Mouse (Mus musculus): ENCODE results near the gene Nfyc.
A peak's percentile ranks its signal among the peaks of the same experiment; 100 is the strongest.

Nfyc gene

GRCm38 (mm10) chr4:120825100-120825553 is 6.2 kb downstream of the Nfyc start:
- peak; percentile 82 for DNase-seq (ENCODE audit: low read depth)

GRCm38 (mm10) chr4:120822191-120822911 is 9.0 kb downstream of the Nfyc start:
- DNase-seq (ENCODE audit: low read depth): no peak

GRCm38 (mm10) chr4:120819871-120820270 is 11.5 kb downstream of the Nfyc start:
- no peak for DNase-seq (ENCODE audit: low read depth)

DNA sequence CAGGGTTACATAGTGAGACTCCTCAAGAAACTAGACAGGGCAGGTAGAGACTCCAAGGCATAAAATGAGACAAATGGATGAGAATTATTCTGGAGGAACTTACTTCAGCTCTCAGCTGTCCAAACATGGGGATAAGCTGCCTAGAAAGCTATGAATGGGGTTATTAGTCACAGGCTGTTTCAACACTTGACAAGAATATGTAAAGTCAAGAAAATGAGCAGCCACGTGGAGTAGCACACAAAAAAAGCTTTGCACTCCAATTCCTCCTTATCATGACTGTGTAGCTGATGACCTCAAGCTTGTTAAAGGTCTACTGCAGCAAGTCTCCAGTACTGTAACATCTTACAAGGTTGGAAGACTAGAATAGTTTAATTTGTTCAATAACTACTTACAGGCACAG is 12.1 kb downstream of the Nfyc start:
- DNase-seq (ENCODE audit: low read depth): no peak

- DNase-seq (ENCODE audit: low read depth): no peak
Observed at GRCm38 (mm10) chr4:120817951-120818350, 13.4 kb downstream of the Nfyc start.

- no peak for DNase-seq (ENCODE audit: low read depth)
Observed at GRCm38 (mm10) chr4:120817002-120817774, 14.2 kb downstream of the Nfyc start.

- peak; percentile 78 for DNase-seq (ENCODE audit: low read depth)
Observed at GRCm38 (mm10) chr4:120815622-120816334, 15.6 kb downstream of the Nfyc start.

DNA sequence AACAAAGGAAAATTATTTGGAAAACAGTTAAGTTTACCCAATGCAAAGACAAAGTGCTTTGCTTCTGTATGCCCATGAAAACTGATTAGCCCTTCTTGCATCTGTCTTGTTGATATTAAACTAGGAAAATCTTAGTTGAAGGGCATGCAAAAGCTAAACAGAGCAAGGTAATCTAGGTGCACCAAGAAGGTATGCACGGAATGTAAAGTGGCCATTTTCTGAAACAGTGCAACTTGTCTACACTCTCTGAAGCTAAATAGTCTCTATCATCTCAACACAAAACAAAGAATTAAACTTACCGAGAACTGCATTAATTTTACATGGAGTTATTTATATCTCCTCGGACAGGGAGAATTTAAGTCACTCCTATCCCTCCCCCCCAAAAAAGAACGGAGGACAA is 16.2 kb downstream of the Nfyc start:
- DNase-seq (ENCODE audit: low read depth): no peak

GRCm38 (mm10) chr4:120814171-120814570 is 17.2 kb downstream of the Nfyc start:
- no peak for DNase-seq (ENCODE audit: low read depth)

DNA sequence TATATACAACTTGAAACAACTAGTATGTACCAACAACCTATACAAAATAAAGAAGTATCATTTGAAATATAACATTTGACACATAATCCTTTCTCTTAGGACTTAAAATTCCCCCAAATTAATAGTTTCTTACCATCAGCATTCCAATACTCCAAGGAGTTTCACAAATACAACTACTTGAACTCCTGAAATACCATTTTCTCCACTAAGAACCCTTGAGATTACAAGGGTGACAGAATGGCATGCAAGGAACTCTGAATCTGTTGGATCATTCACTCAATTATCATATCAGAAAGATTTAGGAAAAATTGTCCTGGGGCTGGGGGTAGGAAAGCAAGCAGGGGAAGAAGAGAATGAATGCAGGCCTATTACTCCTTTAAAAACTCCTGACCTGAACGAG is 17.6 kb downstream of the Nfyc start:
- no peak for DNase-seq (ENCODE audit: low read depth)

DNA sequence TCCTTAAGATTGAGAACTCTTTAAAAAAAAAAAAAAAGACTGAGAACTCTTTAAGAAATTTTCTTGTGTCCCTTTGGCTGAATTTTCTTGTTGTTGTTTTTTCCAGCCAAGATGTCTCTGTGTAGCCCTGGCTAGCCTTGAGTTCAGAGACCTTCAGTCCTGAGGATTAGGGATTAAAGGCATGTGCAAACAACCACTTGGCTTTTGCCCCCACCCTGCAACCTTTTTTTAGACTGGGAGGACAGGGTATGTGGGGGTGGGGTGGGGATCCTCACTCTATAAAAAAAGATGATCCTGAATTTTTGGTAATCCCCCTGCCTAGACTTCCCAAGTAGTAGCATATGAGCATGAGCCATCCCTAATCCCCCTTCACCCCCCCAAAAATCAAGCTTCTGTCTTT is 25.6 kb downstream of the Nfyc start:
- DNase-seq (ENCODE audit: low read depth): no peak

DNA sequence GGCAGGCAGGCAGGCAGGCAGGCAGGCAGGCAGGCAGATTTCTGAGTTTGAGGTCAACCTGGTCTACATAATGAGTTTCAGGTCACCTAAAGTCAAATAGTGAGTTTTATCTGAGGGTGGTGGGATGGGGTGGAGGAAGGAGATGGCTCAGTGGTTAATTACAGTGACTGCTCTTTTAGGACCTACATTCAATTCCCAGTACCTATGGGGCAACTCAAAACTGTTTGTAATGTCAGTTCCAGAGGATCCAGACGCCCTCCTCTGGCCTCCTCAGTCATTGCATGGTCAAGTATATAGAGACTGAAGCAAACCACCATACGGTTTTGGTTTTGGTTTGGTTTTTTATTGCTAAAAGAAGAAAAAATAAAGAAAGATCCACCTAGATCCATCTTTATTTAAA is 29.9 kb downstream of the Nfyc start:
- peak; percentile 28 for DNase-seq (ENCODE audit: low read depth)

GRCm38 (mm10) chr4:120800691-120801090 is 30.7 kb downstream of the Nfyc start:
- no peak for DNase-seq (ENCODE audit: low read depth)

GRCm38 (mm10) chr4:120799680-120800166 is 31.6 kb downstream of the Nfyc start:
- no peak for DNase-seq (ENCODE audit: low read depth)

DNA sequence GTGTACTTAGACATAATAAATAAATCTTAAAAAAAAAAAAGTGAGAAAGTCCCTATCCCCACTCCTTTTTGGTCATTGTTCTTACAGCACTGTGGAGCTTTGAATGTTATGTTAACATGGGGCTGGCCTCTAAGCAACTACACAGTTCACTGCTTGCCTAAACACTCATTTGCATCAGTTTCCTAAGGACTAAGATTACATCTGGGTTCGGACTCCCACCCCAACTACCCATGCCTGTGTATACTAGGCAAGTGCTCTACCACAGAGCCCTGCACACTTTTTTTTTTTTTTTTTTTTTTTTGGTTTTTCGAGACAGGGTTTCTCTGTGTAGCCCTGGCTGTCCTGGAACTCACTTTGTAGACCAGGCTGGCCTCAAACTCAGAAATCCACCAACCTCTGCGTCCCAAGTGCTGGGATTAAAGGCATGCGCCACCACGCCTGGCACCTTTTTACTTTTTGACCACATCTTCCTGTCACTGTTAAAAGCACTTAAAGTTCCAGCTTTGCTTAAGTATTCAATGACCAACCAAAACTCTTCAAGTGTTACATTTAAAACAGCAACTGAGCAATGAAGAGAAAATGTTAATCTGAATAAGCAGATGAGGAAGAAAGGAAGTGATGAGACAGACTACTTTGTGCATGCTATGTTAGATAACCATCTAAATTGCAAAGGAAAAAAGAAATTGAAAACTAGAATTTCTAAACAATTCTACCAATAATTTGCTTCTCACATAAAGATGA is 33.2 kb downstream of the Nfyc start:
- no peak for DNase-seq (ENCODE audit: low read depth)

DNA sequence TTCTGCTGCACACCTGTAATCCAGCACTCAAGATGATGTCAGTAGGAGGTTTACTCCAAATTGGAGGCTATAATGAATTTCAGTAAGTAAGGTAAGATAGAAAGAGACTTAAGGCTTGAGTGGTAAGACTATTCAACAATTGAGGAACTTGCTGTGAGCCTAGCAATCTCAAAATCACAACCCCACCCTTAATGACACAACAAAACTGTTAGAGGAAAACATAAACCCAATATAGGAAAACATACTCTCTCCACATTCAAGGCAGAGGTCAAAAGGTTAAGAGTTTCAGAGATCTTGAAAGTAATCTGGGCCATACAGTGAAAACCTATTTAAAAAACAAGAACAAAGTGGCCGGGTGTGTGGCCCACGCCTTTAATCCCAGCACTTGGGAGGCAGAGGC is 34.7 kb downstream of the Nfyc start:
- no peak for DNase-seq (ENCODE audit: low read depth)

DNA sequence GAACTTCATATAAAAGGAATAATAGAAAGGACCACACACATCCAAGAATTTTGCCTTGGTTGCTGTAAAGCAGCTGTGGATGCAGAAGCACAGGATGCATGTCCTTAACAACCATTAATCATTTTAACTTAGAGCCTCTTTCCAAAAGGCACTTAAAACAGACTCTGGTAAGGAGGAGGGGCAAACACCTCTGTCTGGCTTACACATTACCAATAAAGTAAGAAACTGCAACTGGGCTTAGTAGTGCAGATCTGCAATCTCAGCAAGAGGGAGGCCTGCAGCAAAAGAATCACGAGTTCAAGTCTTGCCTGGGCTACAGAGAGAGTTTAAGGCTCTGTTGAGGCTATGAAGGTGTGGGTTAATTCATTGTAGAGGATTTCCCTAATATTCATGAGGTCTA is 35.7 kb downstream of the Nfyc start:
- no peak for DNase-seq (ENCODE audit: low read depth)

GRCm38 (mm10) chr4:120792918-120793317 is 38.5 kb downstream of the Nfyc start:
- DNase-seq (ENCODE audit: low read depth): no peak

DNA sequence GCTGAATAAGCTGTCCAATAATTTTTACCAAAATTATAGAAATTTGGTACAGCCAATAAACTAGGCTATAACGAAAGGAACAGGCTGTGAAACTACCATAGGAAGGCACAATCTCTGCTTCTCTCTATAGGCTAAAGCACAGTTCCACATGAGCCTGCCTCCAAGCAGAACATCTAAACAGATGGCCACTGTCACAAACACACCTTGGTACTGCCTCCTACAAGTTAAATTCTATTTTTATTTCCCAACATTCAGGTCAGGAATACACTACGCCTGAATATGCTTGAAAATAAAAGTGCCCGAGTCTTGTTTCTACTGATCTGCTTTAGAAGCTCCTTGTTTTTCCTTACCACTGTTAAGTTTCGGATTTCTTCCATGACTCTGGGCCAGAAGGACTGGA is 41.3 kb downstream of the Nfyc start:
- DNase-seq (ENCODE audit: low read depth): no peak

- no peak for DNase-seq (ENCODE audit: low read depth)
Observed at GRCm38 (mm10) chr4:120755801-120756200, 75.6 kb downstream of the Nfyc start.

- DNase-seq (ENCODE audit: low read depth): peak; percentile 60
Observed at GRCm38 (mm10) chr4:120755299-120755698, 76.1 kb downstream of the Nfyc start.

GRCm38 (mm10) chr4:120749601-120750000 is 81.8 kb downstream of the Nfyc start:
- no peak for DNase-seq (ENCODE audit: low read depth)
